Mouse (Mus musculus): Measurements from ENCODE around the gene Reck. TPM values are rescaled to one million over a fixed set of nuclear protein-coding genes. Genes with fewer than 3 reads are reported as not detected.

Gene Reck
- 15.6 and 16.9 TPM in 2 replicates for polyA plus RNA-seq (2012; rRNA removed)

GRCm38 (mm10) chr4:43875160-43875918, at the start of gene Reck:
Gene Reck (plus strand): TSS chr4:43875530.
- DNase-seq (ENCODE audit: low read depth) = peak; percentile 91
- peak; percentile 82 for TF ChIP-seq POLR2A (IDR thresholded peaks at IDR 0.05; ENCODE audit: borderline replicate concordance, extremely low read depth, insufficient read depth, insufficient read length, poor library complexity, severe bottlenecking)
- TF ChIP-seq CTCF (IDR thresholded peaks at IDR 0.05; ENCODE audit: borderline replicate concordance, extremely low read depth, insufficient read depth, insufficient read length) = no peak

GRCm38 (mm10) chr4:43828806-43829205, 46.5 kb upstream of the Reck start:
- no peak for DNase-seq (ENCODE audit: low read depth)
- TF ChIP-seq CTCF (IDR thresholded peaks at IDR 0.05; ENCODE audit: borderline replicate concordance, extremely low read depth, insufficient read depth, insufficient read length) (no peak), POLR2A (IDR thresholded peaks at IDR 0.05; ENCODE audit: borderline replicate concordance, extremely low read depth, insufficient read depth, insufficient read length, poor library complexity, severe bottlenecking) (no peak)

- TF ChIP-seq CTCF (IDR thresholded peaks at IDR 0.05; ENCODE audit: borderline replicate concordance, extremely low read depth, insufficient read depth, insufficient read length) (no peak), POLR2A (IDR thresholded peaks at IDR 0.05; ENCODE audit: borderline replicate concordance, extremely low read depth, insufficient read depth, insufficient read length, poor library complexity, severe bottlenecking) (no peak)
- no peak for DNase-seq (ENCODE audit: low read depth)
These were observed 43.3 kb upstream of the Reck start for GRCm38 (mm10) chr4:43832031-43832430.

- DNase-seq (ENCODE audit: low read depth) = no peak
- no peak for TF ChIP-seq POLR2A (IDR thresholded peaks at IDR 0.05; ENCODE audit: borderline replicate concordance, extremely low read depth, insufficient read depth, insufficient read length, poor library complexity, severe bottlenecking)
- TF ChIP-seq CTCF (IDR thresholded peaks at IDR 0.05; ENCODE audit: borderline replicate concordance, extremely low read depth, insufficient read depth, insufficient read length) = no peak
These were observed 41.6 kb upstream of the Reck start for GRCm38 (mm10) chr4:43833752-43834151.

- TF ChIP-seq CTCF (IDR thresholded peaks at IDR 0.05; ENCODE audit: borderline replicate concordance, extremely low read depth, insufficient read depth, insufficient read length) = no peak
- TF ChIP-seq POLR2A (IDR thresholded peaks at IDR 0.05; ENCODE audit: borderline replicate concordance, extremely low read depth, insufficient read depth, insufficient read length, poor library complexity, severe bottlenecking) = no peak
- no peak for DNase-seq (ENCODE audit: low read depth)
These were observed 40.6 kb upstream of the Reck start for GRCm38 (mm10) chr4:43834749-43835148.

GRCm38 (mm10) chr4:43838326-43838725, 37.0 kb upstream of the Reck start:
- TF ChIP-seq POLR2A (IDR thresholded peaks at IDR 0.05; ENCODE audit: borderline replicate concordance, extremely low read depth, insufficient read depth, insufficient read length, poor library complexity, severe bottlenecking) (no peak), CTCF (IDR thresholded peaks at IDR 0.05; ENCODE audit: borderline replicate concordance, extremely low read depth, insufficient read depth, insufficient read length) (no peak)
- no peak for DNase-seq (ENCODE audit: low read depth)

- no peak for DNase-seq (ENCODE audit: low read depth)
- TF ChIP-seq POLR2A (IDR thresholded peaks at IDR 0.05; ENCODE audit: borderline replicate concordance, extremely low read depth, insufficient read depth, insufficient read length, poor library complexity, severe bottlenecking) = no peak
- no peak for TF ChIP-seq CTCF (IDR thresholded peaks at IDR 0.05; ENCODE audit: borderline replicate concordance, extremely low read depth, insufficient read depth, insufficient read length)
These were observed 35.2 kb upstream of the Reck start, which contains the start of gene Olfr157 for GRCm38 (mm10) chr4:43840101-43840500. Gene Olfr157 (minus strand): TSS chr4:43840201.

- no peak for TF ChIP-seq CTCF (IDR thresholded peaks at IDR 0.05; ENCODE audit: borderline replicate concordance, extremely low read depth, insufficient read depth, insufficient read length)
- no peak for TF ChIP-seq POLR2A (IDR thresholded peaks at IDR 0.05; ENCODE audit: borderline replicate concordance, extremely low read depth, insufficient read depth, insufficient read length, poor library complexity, severe bottlenecking)
- no peak for DNase-seq (ENCODE audit: low read depth)
These were observed 24.1 kb upstream of the Reck start, which contains the start of gene Olfr155 for GRCm38 (mm10) chr4:43851265-43851664. Gene Olfr155 (plus strand): TSS chr4:43851565.

- TF ChIP-seq POLR2A (IDR thresholded peaks at IDR 0.05; ENCODE audit: borderline replicate concordance, extremely low read depth, insufficient read depth, insufficient read length, poor library complexity, severe bottlenecking) = no peak
- TF ChIP-seq CTCF (IDR thresholded peaks at IDR 0.05; ENCODE audit: borderline replicate concordance, extremely low read depth, insufficient read depth, insufficient read length) = no peak
- no peak for DNase-seq (ENCODE audit: low read depth)
These were observed 21.2 kb upstream of the Reck start for GRCm38 (mm10) chr4:43854101-43854500.

GRCm38 (mm10) chr4:43859886-43860285, 15.4 kb upstream of the Reck start:
- DNase-seq (ENCODE audit: low read depth) = no peak
- TF ChIP-seq CTCF (IDR thresholded peaks at IDR 0.05; ENCODE audit: borderline replicate concordance, extremely low read depth, insufficient read depth, insufficient read length) (no peak), POLR2A (IDR thresholded peaks at IDR 0.05; ENCODE audit: borderline replicate concordance, extremely low read depth, insufficient read depth, insufficient read length, poor library complexity, severe bottlenecking) (no peak)

GRCm38 (mm10) chr4:43860744-43861519, 14.4 kb upstream of the Reck start:
- TF ChIP-seq CTCF (IDR thresholded peaks at IDR 0.05; ENCODE audit: borderline replicate concordance, extremely low read depth, insufficient read depth, insufficient read length) (peak; percentile 87), POLR2A (IDR thresholded peaks at IDR 0.05; ENCODE audit: borderline replicate concordance, extremely low read depth, insufficient read depth, insufficient read length, poor library complexity, severe bottlenecking) (no peak)
- DNase-seq (ENCODE audit: low read depth) = peak; percentile 86
